Mouse (Mus musculus) embryonic facial prominence, embryonic 13.5 days (tissue): ENCODE data around the gene Mlh1. TPM values are rescaled to one million over a fixed set of nuclear protein-coding genes. Genes with fewer than 3 reads are reported as not detected.
A peak's percentile ranks its signal among the peaks of the same experiment; 100 is the strongest.

Source experiments
- ATAC-seq: fragments of 200-750 bp; cut with Nextera tagmentation; 2 replicates; pipeline ENCODE4 v1.8.0; 2017; ENCODE audit warnings: low read depth; ENCODE audit not compliant: insufficient number of reproducible peaks, insufficient read depth, low FRiP score, low TSS enrichment
- H3K27ac ChIP-seq: fragments of 300-500 bp; sonication (generic); 2 replicates; pipeline ENCODE4 v1.5.1; 2015; ENCODE audit warnings: moderate library complexity, mild to moderate bottlenecking, inconsistent platforms
- H3K27me3 ChIP-seq: fragments of 300-500 bp; sonication (generic); 2 replicates; pipeline ENCODE4 v1.6.1; 2015; ENCODE audit warnings: mild to moderate bottlenecking, inconsistent platforms
- H3K36me3 ChIP-seq: fragments of 300-500 bp; sonication (generic); 2 replicates; pipeline ENCODE4 v1.6.1; 2015; ENCODE audit warnings: mild to moderate bottlenecking, inconsistent platforms
- H3K4me1 ChIP-seq: fragments of 300-500 bp; sonication (generic); 2 replicates; pipeline ENCODE4 v1.6.1; 2015; ENCODE audit warnings: inconsistent platforms
- H3K4me2 ChIP-seq: fragments of 300-500 bp; sonication (generic); 2 replicates; pipeline ENCODE4 v1.6.1; 2015; ENCODE audit warnings: moderate library complexity, mild to moderate bottlenecking, inconsistent platforms
- H3K4me3 ChIP-seq: fragments of 300-500 bp; sonication (generic); 2 replicates; pipeline ENCODE4 v1.5.1; 2015; ENCODE audit warnings: mild to moderate bottlenecking, inconsistent platforms
- H3K9ac ChIP-seq: fragments of 300-500 bp; sonication (generic); 2 replicates; pipeline ENCODE4 v1.6.1; 2015; ENCODE audit warnings: mild to moderate bottlenecking, inconsistent platforms
- H3K9me3 ChIP-seq: fragments of 300-500 bp; sonication (generic); 2 replicates; pipeline ENCODE4 v1.6.1; 2016; ENCODE audit warnings: inconsistent platforms
- WGBS: fragments of 180-500 bp; shearing (Covaris S2); methylation state at CpG from one replicate; pipeline ENCODE4 v1.1.7; 2015; ENCODE audit warnings: mixed read lengths; 5-methylcytosine and 5-hydroxymethylcytosine counted together
- polyA plus RNA-seq: library from polyadenylated mRNA; unstranded; fragments of >200 nt; fragmentation: Nextera tagmentation; extraction: Ambion mirVana; gene quantifications from 2 replicates; pipeline ENCODE4 v1.2.1, GENCODE M21; 2015

The Mlh1 gene
- polyA plus RNA-seq, 1 experiment from 2014 or later = 35.3 TPM

DNA sequence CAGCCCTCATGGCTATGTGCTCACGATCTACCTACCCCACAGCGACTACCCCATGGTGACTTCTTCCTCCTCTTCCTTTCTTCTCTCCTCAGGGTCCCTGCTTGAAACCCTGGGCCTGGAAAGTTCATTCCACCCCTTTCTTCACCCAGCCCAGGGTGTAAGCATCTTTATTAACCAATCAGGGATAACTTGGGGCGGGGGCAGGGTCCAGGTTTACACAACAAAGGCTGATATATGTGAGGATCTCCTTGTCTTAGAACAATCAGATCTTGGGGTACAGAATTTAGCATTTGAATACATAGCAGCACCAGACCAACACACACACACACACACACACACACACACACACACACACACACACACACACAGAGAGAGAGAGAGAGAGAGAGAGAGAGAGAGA is 13.5 kb upstream of the Mlh1 start:
- Histone ChIP-seq H3K4me2 (no peak overlapping the region), H3K9me3 (no peaks in the 10 kb centered on the region), H3K27me3 (no peaks in the 10 kb centered on the region), H3K27ac (no peak overlapping the region), H3K9ac (no peak overlapping the region), H3K4me1 (peaks cover 8% of the 10 kb centered on the region), H3K36me3 (no peaks in the 10 kb centered on the region), H3K4me3 (no peak overlapping the region)
- no peak for ATAC-seq
- 41% methylated on average over 3 of the region's 3 CpGs for WGBS

DNA sequence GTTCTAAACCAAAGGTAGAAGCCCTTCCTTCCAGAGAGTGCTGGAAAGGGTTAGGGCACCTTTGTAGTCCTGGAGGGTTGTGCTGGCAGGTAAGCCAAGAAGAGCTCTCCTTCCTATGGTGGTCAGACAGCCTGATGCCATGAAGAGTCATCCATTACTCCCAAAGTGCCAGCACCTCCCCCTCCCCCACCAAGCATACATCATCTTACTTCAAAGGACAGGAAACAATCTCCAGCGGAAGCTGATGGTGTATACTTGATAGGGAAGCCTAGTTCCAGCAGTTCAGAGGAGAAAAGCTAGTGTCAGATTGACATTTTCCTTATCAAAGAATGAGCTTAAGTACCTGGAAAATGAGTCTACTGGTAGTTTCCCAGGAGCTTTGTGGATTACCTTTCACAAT is 3.6 kb upstream of the Mlh1 start:
- no peak for ATAC-seq

GRCm38 (mm10) chr9:111273958-111274357 is 2.4 kb upstream of the Mlh1 start:
- no peak overlapping the region for H3K27ac ChIP-seq

More for the DNA sequence above, 3.6 kb upstream of the Mlh1 start:
- 39% methylated on average over 1 of the region's 1 CpGs for WGBS
- H3K4me3 ChIP-seq = peak overlapping the region; percentile 26; the same call in 1 of the 2 replicates
- peaks cover 40% of the 10 kb centered on the region for H3K4me1 ChIP-seq
- no peaks in the 10 kb centered on the region for H3K9me3 ChIP-seq
- peak overlapping the region; percentile 71 for H3K4me2 ChIP-seq
- peaks cover 54% of the 10 kb centered on the region for H3K36me3 ChIP-seq
- peak overlapping the region; percentile 44; the same call in 1 of the 2 replicates for H3K9ac ChIP-seq
- H3K27ac ChIP-seq = no peak overlapping the region
- no peaks in the 10 kb centered on the region for H3K27me3 ChIP-seq

GRCm38 (mm10) chr9:111272996-111273785 is 1.6 kb upstream of the Mlh1 start:
- peak overlapping the region; percentile 95 for H3K9ac ChIP-seq
- H3K4me2 ChIP-seq = peak overlapping the region; percentile 71
- peaks cover 40% of the 10 kb centered on the region for H3K4me1 ChIP-seq
- H3K36me3 ChIP-seq = peaks cover 38% of the 10 kb centered on the region
- H3K27ac ChIP-seq = no peak overlapping the region
- no peaks in the 10 kb centered on the region for H3K9me3 ChIP-seq
- no peaks in the 10 kb centered on the region for H3K27me3 ChIP-seq
- 68% methylated on average over 15 of the region's 15 CpGs for WGBS
- ATAC-seq = no peak
- H3K4me3 ChIP-seq = peak overlapping the region; percentile 94

More at GRCm38 (mm10) chr9:111273958-111274357, 2.4 kb upstream of the Mlh1 start:
- peak overlapping the region; percentile 94 for H3K4me3 ChIP-seq
- no peak overlapping the region for H3K9ac ChIP-seq
- H3K9me3 ChIP-seq = no peaks in the 10 kb centered on the region
- H3K36me3 ChIP-seq = peaks cover 45% of the 10 kb centered on the region
- no peaks in the 10 kb centered on the region for H3K27me3 ChIP-seq
- H3K4me2 ChIP-seq = peak overlapping the region; percentile 71
- H3K4me1 ChIP-seq = peaks cover 40% of the 10 kb centered on the region
- WGBS = 82% methylated on average over 1 of the region's 1 CpGs
- no peak for ATAC-seq

DNA sequence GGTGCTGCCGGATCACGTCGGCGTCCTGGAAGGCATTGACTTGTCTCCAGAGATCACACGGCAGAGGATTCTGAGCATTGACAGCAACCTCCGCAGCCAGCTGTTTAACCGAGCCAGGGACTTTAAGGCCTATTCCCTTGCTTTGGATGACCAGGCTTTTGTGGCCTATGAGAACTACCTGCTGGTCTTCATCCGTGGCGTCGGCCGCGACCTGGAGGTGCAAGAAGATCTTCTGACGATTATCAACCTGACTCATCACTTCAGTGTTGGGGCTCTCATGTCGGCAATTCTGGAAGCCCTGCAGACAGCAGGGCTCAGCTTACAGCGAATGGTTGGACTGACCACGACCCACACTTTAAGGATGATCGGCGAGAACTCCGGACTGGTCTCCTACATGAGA is 765 bp upstream of the Mlh1 start:
- WGBS = 10% methylated on average over 19 of the region's 19 CpGs
- H3K36me3 ChIP-seq = peaks cover 31% of the 10 kb centered on the region
- no peak for ATAC-seq

DNA sequence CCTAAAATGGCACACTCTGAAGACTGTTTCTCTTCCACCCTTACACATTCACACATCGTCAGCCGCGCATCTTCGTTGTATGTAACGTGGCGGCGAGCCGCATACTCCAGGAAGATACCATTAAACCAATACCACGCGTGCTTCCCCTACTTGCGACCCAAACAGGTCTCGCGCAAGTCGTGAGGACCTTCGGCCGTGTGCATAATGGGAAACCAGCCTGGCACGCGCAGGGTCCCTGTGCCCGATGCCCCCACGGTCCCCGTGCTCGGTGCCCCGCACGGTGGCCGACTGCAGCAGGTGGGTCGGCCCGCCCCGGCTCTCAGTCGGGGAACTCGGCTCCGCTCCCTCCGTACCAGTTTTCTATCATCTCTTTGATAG is 546 bp downstream of the Mlh1 start:
- Histone ChIP-seq H3K9ac (peak overlapping the region; percentile 83), H3K36me3 (peaks cover 31% of the 10 kb centered on the region), H3K27me3 (no peaks in the 10 kb centered on the region), H3K9me3 (no peaks in the 10 kb centered on the region), H3K4me3 (peak overlapping the region; percentile 94), H3K4me2 (peak overlapping the region; percentile 70), H3K4me1 (peaks cover 33% of the 10 kb centered on the region), H3K27ac (peak overlapping the region; percentile 97)
- WGBS = under 1% methylated on average over 32 of the region's 32 CpGs
- ATAC-seq = peak; percentile 44

More for the DNA sequence above, 765 bp upstream of the Mlh1 start:
- Histone ChIP-seq H3K4me3 (peak overlapping the region; percentile 94), H3K27me3 (no peaks in the 10 kb centered on the region), H3K27ac (peak overlapping the region; percentile 97), H3K4me1 (peaks cover 40% of the 10 kb centered on the region), H3K9ac (peak overlapping the region; percentile 95), H3K9me3 (no peaks in the 10 kb centered on the region), H3K4me2 (peak overlapping the region; percentile 71)

GRCm38 (mm10) chr9:111270606-111271005 is 985 bp downstream of the Mlh1 start:
- H3K27me3 ChIP-seq = no peaks in the 10 kb centered on the region
- H3K4me3 ChIP-seq = peak overlapping the region; percentile 94
- ATAC-seq = no peak

DNA sequence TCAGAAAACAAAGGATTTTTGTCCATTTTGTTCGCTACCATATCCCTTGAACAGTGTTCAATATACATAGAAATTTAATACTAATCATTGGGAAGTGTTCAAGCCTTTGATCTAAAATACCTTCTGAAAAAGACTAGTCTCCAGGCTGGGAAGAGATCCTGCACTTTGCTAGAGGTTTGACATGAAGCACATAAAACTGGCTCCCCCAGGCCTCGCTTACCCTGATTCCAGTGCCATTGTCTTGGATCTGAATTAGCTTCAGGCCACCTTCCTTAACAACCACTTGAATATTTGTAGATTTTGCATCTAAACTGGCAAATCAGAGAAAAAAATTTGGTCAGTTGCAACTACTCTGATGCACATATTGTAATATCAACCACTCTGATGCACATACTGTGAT is 3.6 kb downstream of the Mlh1 start:
- no peak overlapping the region for H3K9ac ChIP-seq
- no peak overlapping the region for H3K4me3 ChIP-seq
- peaks cover 10% of the 10 kb centered on the region for H3K4me1 ChIP-seq
- no peak for ATAC-seq
- H3K9me3 ChIP-seq = no peaks in the 10 kb centered on the region
- WGBS = 95% methylated on average over 2 of the region's 2 CpGs
- no peaks in the 10 kb centered on the region for H3K27me3 ChIP-seq
- no peak overlapping the region for H3K4me2 ChIP-seq
- no peak overlapping the region for H3K27ac ChIP-seq
- H3K36me3 ChIP-seq = peaks cover 32% of the 10 kb centered on the region

More at GRCm38 (mm10) chr9:111270606-111271005, 985 bp downstream of the Mlh1 start:
- peak overlapping the region; percentile 83 for H3K9ac ChIP-seq
- peaks cover 29% of the 10 kb centered on the region for H3K4me1 ChIP-seq
- H3K27ac ChIP-seq = peak overlapping the region; percentile 97
- peaks cover 29% of the 10 kb centered on the region for H3K36me3 ChIP-seq
- WGBS = 15% methylated on average over 5 of the region's 5 CpGs
- H3K9me3 ChIP-seq = no peaks in the 10 kb centered on the region
- H3K4me2 ChIP-seq = peak overlapping the region; percentile 70

- H3K27me3 ChIP-seq = no peaks in the 10 kb centered on the region
- no peak overlapping the region for H3K27ac ChIP-seq
- H3K4me3 ChIP-seq = no peak overlapping the region
- H3K9ac ChIP-seq = no peak overlapping the region
- H3K9me3 ChIP-seq = no peaks in the 10 kb centered on the region
- WGBS = 81% methylated on average over 4 of the region's 4 CpGs
- peaks cover 70% of the 10 kb centered on the region for H3K36me3 ChIP-seq
- no peak for ATAC-seq
- no peak overlapping the region for H3K4me2 ChIP-seq
- no peaks in the 10 kb centered on the region for H3K4me1 ChIP-seq
Measured at GRCm38 (mm10) chr9:111261356-111261755, 10.2 kb downstream of the Mlh1 start.

DNA sequence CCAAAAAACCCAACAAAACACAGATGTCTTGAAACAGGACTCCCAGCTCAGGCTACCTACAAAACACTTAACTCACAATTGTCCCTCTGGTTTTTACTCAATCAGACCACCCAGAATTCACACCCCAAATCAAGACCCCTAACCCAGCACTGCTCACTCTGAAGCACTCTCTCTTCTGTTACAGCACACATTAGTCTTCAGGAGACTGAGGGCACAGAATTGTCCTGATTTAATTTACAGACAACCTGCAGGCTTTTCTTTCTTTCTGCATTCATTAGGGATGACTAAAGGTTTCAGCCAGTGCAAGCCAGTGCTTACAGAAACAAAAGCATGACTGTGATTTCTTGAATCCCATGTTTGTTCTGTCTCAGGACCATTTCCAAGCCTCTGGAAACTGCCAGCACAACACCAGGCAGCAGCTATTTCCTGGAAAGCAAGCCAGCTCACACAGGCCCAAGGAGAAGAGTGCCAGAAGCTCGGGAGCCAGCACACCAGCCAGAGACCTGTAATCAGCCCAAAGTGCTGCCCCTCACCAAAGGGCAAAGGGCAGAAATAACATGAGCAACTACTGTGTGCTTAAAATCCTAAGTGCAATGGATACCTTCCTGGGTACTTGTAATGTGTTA is 11.1 kb downstream of the Mlh1 start:
- Histone ChIP-seq H3K4me2 (no peak overlapping the region), H3K4me3 (no peak overlapping the region), H3K36me3 (peaks cover 73% of the 10 kb centered on the region), H3K9ac (no peak overlapping the region), H3K27me3 (no peaks in the 10 kb centered on the region), H3K4me1 (no peaks in the 10 kb centered on the region), H3K27ac (peak overlapping the region; percentile 8; the same call in 1 of the 2 replicates), H3K9me3 (no peaks in the 10 kb centered on the region)
- no peak for ATAC-seq
- WGBS = 20% methylated on average over 1 of the region's 1 CpGs

GRCm38 (mm10) chr9:111252161-111252869 is 19.3 kb downstream of the Mlh1 start:
- no peak overlapping the region for H3K4me3 ChIP-seq
- no peak for ATAC-seq
- H3K9me3 ChIP-seq = no peaks in the 10 kb centered on the region
- no peaks in the 10 kb centered on the region for H3K27me3 ChIP-seq
- no peak overlapping the region for H3K4me2 ChIP-seq
- no peak overlapping the region for H3K27ac ChIP-seq
- no peak overlapping the region for H3K9ac ChIP-seq
- 72% methylated on average over 7 of the region's 7 CpGs for WGBS
- H3K4me1 ChIP-seq = no peaks in the 10 kb centered on the region
- peaks cover 77% of the 10 kb centered on the region for H3K36me3 ChIP-seq
